Comparison of ENCODE assay signal across 8 mouse cellular contexts in the genomic region with DNA sequence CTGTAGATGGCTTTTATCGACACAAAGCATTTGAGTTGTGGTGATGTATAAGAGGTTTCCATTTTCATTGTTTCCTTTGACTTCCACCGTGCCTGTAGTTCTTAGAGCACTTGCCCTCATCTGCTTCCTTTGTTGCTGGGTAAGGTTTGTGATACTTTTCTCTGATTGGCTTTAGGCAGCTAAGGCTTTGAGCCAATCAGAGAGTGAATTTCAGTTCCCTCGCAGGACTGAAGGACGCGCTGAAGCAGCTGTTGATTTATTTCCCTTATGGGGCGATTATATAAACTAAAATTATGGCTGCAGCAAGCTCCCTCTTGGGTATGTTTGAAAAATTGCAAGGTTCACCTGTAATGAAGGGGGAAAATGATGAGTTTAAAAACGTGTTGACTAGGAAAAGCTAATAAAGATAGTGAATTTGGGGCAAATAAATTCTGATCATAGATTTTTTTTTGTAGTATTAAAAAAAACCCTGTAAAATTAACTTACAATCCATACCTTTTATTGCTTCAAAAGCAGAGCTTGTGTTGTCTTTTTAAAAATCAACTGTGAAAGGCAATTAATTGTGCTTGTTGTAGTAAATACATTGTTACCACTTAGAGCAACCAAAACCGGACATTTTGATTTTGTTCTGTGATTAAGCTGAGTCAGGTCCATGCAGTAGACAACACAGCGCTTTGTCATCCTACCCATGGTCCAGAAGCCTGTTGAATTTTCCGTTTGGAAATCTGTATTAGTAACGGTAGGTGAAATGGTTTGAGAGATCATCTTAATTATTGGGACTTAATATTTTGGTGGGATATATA. TPM values are rescaled to one million over a fixed set of nuclear protein-coding genes. Genes with fewer than 3 reads are reported as not detected.
DNase-seq lines count a peak whose midpoint lies in the region; ATAC-seq and TF ChIP-seq lines count a peak whose summit lies in the region.

No protein-coding gene starts in this region.

- no peak overlapping the region for H3K9ac ChIP-seq in hindbrain, embryonic 13.5 days
- H3K9ac ChIP-seq in liver, embryonic 11.5 days (ENCODE audit: low read depth, low read length) = no peak overlapping the region

- no peaks in the 10 kb centered on the region for H3K27me3 ChIP-seq in hindbrain, embryonic 13.5 days
- no peaks in the 10 kb centered on the region for H3K27me3 ChIP-seq in liver, embryonic 11.5 days (replicated peaks; ENCODE audit: control insufficient read depth, insufficient read depth, low read length)

- peak; percentile 78 for ATAC-seq in erythroid progenitor cell, adult 5-6 weeks (replicated peaks; ENCODE audit: low FRiP score, poor library complexity, severe bottlenecking)
- ATAC-seq in hindbrain, embryonic 13.5 days (ENCODE audit: low FRiP score) = peak; percentile 84
- peak; percentile 82 for ATAC-seq in liver, embryonic 11.5 days (replicated peaks; ENCODE audit: low FRiP score)

- no peak overlapping the region for H3K4me3 ChIP-seq in lung, adult 2 months (replicated peaks; ENCODE audit: extremely low read depth, low read depth, low read length)
- 0 out of 2 replicates have a peak overlapping the region, but pooled peaks have one; percentile 7 for H3K4me3 ChIP-seq in hindbrain, embryonic 13.5 days
- H3K4me3 ChIP-seq in liver, embryonic 11.5 days (ENCODE audit: low read depth, low read length) = no peak overlapping the region

- peak; percentile 39 to 62 for DNase-seq in lung, adult 18-20 months
- DNase-seq in lung, adult 2 months = no peak
- peak; percentile 59 for DNase-seq in adrenal gland, postnatal 14 days
- no peak for DNase-seq in liver, embryonic 11.5 days (ENCODE audit: low spot score)
- DNase-seq in naive thymus-derived CD4-positive, alpha-beta T cell, adult 2 months (ENCODE audit: low read depth) = peak; percentile 88
- DNase-seq in urinary bladder, postnatal 10 days (ENCODE audit: low spot score) = no peak

- TF ChIP-seq POLR2A in lung, adult 2 months (IDR thresholded peaks at IDR 0.05; ENCODE audit: borderline replicate concordance, extremely low read depth, low read depth, low read length) = no peak

- H3K9me3 ChIP-seq in hindbrain, embryonic 13.5 days = no peaks in the 10 kb centered on the region
- H3K9me3 ChIP-seq in liver, embryonic 11.5 days (ENCODE audit: control insufficient read depth, low read length) = no peaks in the 10 kb centered on the region

- WGBS in lung, adult 2 months = 25% methylated on average over 11 of the region's 11 CpGs
- WGBS in hindbrain, embryonic 13.5 days = 30% methylated on average over 11 of the region's 11 CpGs
- WGBS in liver, embryonic 11.5 days = 30% methylated on average over 11 of the region's 11 CpGs

- H3K27ac ChIP-seq in hindbrain, embryonic 13.5 days = peak overlapping the region; percentile 86
- no peak overlapping the region for H3K27ac ChIP-seq in liver, embryonic 11.5 days (ENCODE audit: low read depth, low read length)

- H3K4me1 ChIP-seq in lung, adult 2 months (ENCODE audit: control insufficient read depth, insufficient read depth, low read length) = peaks cover 14% of the 10 kb centered on the region
- peaks cover 25% of the 10 kb centered on the region for H3K4me1 ChIP-seq in hindbrain, embryonic 13.5 days (replicated peaks)
- peaks cover 13% of the 10 kb centered on the region for H3K4me1 ChIP-seq in liver, embryonic 11.5 days (replicated peaks; ENCODE audit: control insufficient read depth, insufficient read depth, low read length)

- H3K36me3 ChIP-seq in hindbrain, embryonic 13.5 days = no peaks in the 10 kb centered on the region
- no peaks in the 10 kb centered on the region; the same call in 1 of the 2 replicates for H3K36me3 ChIP-seq in liver, embryonic 11.5 days (ENCODE audit: control insufficient read depth, insufficient read depth, low read length)

- TF ChIP-seq CTCF in lung, adult 2 months (IDR thresholded peaks at IDR 0.05; ENCODE audit: insufficient read depth, low read length) = no peak

- H3K4me2 ChIP-seq in hindbrain, embryonic 13.5 days = peak overlapping the region; percentile 35; the same call in 1 of the 2 replicates
- H3K4me2 ChIP-seq in liver, embryonic 11.5 days = peak overlapping the region; percentile 55

RNA-seq across cellular contexts. Expression of gene Atf7ip, which starts 48.0 kb away (rescaled TPM):
- 24.8 and 28.3 TPM in 2 replicates for polyA plus RNA-seq in lung, adult 2 months (2012; rRNA removed)
- 82.0 and 103 TPM in 2 replicates for total RNA-seq in adrenal gland, postnatal 14 days (2021)
- total RNA-seq in erythroid progenitor cell, adult 5-6 weeks (2015; ENCODE audit: low replicate concordance) = 260 and 305 TPM in 2 replicates
- 311 and 332 TPM in 2 replicates for total RNA-seq in erythroid progenitor cell, adult 5-6 weeks (2017; ENCODE audit: low replicate concordance)
- polyA plus RNA-seq in hindbrain, embryonic 13.5 days (2015; fragmentation: Nextera tagmentation; extraction: Ambion mirVana) = 43.3 and 43.5 TPM in 2 replicates
- polyA plus RNA-seq in liver, embryonic 11.5 days (2014; fragmentation: Nextera tagmentation; extraction: Ambion mirVana) = 31.2 and 32.9 TPM in 2 replicates

Comparison
In these comparisons a context has a peak if more than half of its experiments do, and no peak if none do; other contexts are left out.
1. DNase-seq: peak in lung, adult 18-20 months (2 of 2), adrenal gland, postnatal 14 days (single experiment) and naive thymus-derived CD4-positive, alpha-beta T cell, adult 2 months (single experiment); none in lung, adult 2 months (single experiment), liver, embryonic 11.5 days (single experiment) and urinary bladder, postnatal 10 days (single experiment).
2. Peak in every context shown above with its lines, with median percentiles within 50 percentile points of each other: ATAC-seq.